Mouse (Mus musculus): ENCODE data around the gene Amph.

GRCm38 (mm10) chr13:19054504-19054903 is 106.5 kb downstream of the Amph start:
- TF ChIP-seq CTCF (IDR thresholded peaks at IDR 0.05; ENCODE audit: borderline replicate concordance, insufficient read depth, low read depth, low read length): no peak
- TF ChIP-seq POLR2A (IDR thresholded peaks at IDR 0.05; ENCODE audit: borderline replicate concordance, insufficient read depth, low read length): no peak

Measured in cerebellum, adult 2 months (tissue).